Mouse (Mus musculus) T-cell, adult 2 months (primary cell): ENCODE measurements around the gene Ak8.

Experiments used
- DNase-seq: peaks from one replicate; pipeline ENCODE4 v3.0.0; 2022; ENCODE audit warnings: low spot score

Ak8 gene

DNA sequence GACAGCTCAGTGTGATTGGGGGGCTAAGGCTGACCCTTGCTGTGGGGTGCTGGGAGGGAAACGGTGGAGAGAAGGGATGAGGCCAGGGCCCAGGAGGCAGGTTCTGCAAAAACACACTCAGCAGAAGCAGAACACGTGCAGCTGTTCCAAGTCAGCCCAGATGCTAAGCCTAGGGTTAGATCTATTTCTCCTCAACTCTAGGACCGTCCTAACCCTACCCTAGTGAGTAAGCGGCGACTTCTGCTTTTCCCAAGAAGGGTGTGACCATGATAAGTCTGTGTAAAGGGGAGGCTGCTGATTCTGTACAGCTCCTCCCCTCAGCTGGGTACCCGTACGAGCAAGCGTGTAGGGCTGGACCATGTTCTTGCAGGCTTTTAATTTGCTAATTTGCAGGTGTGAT lies 96.3 kb downstream of the Ak8 start:
- no peak for DNase-seq

DNA sequence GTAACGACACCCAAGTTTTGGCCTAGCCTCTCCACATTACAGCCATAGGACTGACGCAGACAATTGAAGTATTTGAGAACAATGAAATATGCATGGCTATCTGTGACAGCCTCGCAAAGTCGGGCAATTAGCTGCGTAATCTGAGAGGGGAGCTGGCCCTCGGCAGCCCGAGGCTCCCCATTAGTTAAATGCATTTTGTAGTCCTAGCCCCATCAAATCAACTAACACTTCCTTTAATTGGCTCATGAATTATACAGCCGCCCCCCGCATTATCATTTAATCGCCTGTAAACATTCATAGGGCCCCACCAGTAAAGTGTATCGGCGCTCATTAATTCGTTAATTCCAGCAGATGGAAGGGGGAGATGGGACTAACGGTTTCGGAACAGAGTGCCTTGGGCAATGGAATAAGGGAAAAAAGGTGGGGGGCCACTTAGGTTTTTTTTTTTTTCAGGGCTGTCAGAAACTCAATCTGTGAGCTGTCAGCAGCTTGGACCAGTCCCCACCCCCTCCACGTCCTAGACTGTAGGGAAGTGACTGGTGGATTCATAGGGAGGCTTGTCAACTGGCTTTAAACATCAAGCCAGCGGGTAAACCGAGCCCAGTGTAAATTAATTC lies 97.6 kb downstream of the Ak8 start:
- no peak for DNase-seq

DNA sequence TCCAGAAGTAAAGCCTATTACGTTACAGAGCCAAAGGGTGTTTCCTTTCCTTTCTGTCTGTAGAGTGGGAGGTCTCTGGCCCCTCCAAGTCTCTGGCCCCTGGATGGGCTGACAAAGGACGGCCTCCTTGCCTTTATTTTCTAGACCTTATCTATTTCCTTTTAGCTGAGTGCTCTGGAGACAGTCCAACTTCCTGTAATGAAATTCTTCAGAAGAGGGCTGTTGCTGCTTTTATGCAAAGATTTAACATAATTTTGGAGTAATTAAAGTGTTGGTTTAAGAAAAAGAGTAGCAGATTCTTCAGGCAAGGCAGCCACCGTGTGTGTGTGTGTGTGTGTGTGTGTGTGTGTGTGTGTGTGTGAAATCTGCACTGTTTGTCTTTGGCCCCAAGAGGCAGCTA lies 98.4 kb downstream of the Ak8 start:
- no peak for DNase-seq

DNA sequence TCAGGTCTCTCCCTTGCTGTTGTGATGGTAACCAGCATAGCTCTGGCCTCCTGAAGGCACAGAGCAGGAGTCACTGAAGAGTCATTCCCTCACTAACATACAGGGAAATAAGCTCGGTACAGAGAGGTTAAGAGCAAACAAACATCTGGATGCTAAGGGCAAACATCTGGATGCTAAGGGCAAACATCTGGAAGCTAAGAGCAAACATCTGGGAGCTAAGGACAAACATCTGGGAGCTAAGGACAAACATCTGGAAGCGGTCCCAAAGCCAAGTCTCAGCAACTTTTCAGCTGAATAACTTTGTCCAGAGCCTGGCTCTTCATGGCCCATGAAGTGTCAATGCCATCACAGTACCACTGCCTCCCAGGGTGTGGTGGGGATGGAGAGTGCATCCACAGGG lies 99.6 kb downstream of the Ak8 start:
- no peak for DNase-seq

DNA sequence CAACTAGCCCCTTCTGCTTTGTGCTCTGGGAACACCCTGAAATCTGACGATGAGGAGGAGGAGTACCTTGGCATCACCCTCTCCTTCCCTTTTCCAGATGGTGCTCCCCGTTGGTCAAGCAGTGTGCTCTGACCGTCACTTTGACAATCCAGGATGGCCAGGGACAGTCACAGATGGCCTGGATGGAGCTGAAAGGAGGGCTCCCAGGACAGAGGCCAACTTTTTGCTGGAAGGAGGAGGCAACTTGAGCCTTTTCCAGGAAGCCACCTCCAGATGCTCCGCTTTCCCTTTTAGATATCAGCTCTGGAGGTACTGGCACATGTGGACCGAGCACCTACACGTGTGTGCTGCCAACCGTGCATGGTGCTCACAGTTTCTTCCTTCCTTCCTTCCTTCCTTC lies 103.4 kb downstream of the Ak8 start:
- no peak for DNase-seq

DNA sequence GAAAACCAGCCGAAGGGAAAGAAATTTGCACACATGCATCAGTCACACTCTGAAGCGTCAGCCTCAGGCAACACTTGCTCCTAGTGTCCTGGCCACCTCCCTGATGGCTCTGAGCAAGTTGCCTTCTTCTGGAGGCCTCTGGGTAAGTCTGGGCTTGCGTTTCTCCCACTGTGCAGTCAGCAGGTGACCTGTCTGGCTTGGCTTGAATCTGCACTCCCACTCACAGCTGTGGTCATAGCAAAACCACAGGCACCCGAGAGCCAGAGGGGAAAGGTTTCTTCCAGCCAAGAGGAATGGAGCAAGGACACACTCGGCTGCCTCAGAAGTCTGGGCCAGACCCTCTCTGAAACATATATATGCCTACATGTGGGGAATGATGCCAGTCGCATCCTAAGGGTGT lies 108.9 kb downstream of the Ak8 start:
- DNase-seq = no peak

DNA sequence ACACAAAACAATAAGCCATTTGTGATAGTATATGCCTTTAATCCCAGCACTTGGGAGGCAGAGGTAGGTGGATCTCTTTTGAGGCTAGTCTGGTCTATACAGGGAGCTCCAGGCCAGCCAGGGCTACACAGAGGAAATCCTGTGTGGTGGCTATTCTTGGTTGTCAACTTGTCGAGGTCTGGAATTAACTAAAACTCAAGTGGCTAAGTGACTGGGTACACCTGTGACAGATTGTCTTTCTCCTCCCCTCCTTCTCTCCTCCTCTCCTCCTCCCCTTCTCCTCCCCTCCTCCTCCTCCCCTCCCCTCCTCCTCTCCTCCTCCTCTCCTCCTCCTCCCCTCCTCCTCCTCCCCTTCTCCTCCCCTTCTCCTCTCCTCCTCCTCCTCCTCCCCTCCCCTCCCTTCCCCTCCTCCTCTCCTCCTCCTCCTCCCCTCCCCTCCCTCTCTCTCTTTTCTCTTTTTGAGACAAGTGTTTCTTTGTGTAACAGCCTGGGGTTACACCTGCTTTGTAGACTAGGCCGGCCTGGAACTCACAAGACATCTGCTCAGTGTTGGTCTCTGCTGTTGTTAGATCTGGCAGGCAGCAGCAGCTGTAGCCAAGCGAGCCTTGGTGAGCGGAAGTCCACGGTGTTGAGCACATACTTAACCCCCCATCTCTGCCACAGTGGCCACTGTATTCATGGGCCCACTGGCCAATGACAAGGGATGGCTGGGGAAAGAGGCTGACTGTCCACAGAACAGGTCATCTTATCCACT lies 110.5 kb downstream of the Ak8 start:
- no peak for DNase-seq

DNA sequence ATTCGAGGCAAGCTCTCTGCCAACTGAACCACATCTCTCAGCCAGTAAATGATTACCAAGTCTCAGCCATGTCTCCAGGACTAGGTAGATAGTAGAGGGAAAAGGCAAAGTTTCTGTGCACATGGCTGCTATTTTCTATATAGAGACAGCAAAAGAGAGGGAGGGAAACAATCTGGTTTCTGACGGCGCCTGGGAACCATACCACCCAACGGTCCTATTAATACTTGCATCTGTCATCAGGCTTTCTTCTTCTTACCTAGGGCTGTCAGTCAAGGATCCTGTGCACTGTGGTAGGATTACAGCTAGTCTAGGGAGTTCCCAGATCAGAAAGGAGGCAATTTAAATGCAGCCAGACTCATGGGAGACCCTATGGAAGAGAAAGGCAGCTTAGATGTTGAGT lies 118.9 kb downstream of the Ak8 start:
- DNase-seq = no peak

DNA sequence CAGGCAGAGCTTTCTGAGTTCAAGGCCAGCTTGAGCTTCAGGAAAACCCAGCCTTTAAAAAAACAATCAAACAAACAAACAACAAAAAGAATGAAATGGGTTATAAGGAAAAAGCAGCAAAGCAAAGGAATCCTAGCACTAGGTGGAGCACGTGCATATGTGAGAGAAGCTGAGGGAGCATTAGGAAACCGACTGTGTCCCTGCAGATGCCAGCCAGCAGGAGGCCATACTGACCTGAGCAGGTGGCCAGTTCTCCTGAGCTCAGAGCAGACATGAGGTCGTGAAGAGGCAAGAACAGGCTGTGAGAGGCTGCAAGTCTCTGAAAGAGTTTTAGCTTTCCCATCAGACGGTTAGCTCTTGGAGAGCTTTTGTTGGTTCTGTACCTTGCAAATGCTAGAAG lies 129.3 kb downstream of the Ak8 start:
- DNase-seq = no peak

DNA sequence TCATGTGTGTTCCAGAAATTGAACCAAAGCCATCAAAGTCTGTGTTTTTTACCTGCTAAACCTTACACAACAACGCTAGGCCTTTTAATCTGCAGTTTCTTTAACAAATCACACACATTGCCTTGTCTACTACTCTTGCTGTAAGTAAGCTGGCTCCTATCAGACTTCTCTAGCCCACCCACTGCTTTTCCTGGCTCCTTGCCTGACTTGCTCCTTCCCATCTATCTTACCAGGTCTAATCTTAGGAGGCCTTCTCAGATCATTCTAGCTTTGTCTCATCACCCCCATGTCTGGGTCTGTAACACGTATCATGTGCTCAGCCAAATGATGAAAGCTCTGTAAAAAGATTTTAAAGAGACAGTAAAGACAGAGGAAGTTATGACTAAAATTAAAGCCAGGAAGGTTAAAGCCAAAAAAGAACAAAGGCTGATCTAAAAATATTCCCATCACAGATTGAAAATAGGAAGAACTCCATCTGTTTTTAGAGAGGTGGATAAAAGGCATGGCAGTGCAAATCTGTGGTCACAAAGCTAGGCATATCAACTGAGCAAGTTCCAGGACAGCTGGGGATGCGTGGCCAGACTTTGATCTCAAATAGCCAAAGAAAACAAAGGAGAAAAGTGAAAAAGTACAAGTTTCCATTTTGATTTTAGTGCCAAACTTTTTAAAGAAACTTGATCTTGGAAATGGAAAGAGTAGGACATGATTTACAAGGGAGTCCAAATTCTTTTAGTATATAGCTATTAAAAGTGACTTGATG lies 136.4 kb downstream of the Ak8 start:
- no peak for DNase-seq

DNA sequence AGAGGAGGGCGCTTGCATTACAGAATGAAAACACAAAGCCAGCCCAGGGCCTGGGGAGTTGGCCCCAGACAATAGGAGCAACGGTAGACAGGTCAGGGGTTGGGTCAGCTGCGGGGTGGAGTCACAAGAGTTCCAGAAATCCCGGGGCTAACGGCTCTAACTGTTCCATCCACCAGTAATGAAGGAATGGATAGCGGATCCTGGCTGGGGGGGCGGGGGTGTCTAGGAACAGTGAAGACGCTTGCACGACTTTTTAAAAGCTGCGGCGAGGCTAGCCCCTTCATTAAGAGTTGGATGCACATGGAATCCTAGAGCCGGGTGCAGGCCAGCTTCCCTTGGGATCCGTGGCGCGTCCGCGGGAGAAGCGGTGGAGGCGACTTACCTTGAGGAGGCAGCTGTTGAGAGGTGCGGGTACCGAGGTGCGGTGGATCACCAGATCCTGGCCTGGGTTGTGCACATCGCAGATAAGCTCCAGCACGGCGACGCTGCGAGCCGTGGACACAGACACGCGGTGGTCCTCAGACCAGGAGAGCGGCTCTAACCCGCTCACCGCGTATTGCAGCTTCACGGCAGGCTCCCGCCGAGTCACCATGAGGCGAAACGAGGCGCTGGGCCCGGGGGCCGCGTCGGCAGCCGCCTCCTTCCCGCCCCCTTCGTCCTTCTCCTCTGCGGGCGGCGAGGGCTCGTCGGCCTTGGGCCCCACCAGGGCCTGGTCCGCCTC lies 139.7 kb downstream of the Ak8 start:
- no peak for DNase-seq

DNA sequence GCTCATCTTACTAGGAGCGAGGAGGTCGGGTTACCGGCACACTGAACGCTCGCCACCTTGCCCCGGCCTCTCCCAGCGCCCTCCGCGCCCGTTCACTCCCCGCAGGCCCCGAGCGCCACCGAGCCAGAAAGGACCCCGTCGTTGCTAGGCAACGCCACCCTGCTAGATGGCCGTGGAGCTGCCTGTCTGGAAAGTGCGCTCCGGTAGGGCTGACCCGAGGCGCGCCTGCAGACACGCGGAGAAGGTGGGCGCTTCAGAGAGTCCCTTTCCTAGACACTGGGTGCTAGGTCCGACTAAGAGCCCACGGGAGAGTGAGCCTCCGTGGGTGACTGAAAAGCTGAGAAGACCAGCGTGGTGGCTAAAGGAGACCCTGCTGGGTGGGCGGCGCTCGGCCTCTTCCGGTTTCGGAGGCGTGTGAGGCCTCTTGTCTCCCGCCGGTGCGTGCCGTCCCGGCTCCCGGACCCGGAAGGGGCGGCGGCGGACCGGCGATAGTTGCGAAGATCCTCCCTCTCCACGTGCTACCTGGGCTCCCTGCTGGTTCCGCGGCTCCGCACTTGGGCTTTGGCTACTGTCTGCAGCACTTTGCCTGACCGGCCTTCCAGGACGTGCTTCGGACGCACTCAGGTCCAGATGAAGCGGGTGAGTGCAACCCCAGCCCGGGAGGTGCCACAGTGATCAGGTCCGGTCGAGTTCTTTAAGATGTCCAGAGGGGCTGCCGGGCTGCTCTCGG lies 140.4 kb downstream of the Ak8 start, which contains the start of the genes Gtf3c4 and Ddx31:
Gene Gtf3c4 (minus strand): TSS at position 139 of the 730 bp plus-strand sequence.
Gene Ddx31 (plus strand): TSS at position 185 of the 730 bp plus-strand sequence.
- DNase-seq = peak; percentile 90

DNA sequence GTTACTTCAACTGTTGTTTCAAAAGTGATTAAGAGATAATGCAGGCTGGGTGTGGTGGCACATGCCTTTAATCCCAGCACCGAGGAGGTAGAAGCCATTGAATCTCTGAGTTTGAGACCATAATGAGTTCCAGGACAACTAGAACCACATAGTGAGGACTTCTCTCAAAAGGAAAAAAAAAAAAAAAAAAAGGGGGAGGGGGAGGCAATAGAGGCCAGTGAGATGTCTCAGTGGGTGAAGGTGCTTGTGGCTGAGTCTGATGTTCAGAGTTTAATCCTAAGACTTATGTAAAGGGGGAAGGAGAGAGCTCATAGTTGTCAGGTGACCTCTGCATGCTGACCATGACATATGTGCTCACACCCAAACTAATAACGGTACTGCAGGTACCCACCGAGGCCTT lies 142.1 kb downstream of the Ak8 start:
- DNase-seq = no peak

DNA sequence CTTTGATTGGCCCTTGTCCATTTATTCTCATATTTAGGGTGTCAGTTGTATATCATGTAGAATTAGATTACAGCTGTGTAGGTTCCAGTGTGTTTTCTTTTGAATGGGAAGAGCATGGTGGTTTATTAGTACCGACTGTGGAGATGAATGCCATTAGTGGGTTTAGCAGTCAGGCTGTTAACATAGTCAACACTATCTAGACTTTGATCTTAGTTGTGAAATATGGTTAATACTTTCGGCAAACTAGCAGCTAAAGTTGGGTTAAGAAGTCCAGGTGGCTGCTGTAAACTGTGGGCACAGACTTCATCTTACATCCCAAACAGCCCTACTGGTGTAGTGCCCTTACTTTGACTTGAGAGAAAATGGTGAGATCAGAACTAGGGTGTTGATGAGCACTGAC lies 148.9 kb downstream of the Ak8 start:
- no peak for DNase-seq

DNA sequence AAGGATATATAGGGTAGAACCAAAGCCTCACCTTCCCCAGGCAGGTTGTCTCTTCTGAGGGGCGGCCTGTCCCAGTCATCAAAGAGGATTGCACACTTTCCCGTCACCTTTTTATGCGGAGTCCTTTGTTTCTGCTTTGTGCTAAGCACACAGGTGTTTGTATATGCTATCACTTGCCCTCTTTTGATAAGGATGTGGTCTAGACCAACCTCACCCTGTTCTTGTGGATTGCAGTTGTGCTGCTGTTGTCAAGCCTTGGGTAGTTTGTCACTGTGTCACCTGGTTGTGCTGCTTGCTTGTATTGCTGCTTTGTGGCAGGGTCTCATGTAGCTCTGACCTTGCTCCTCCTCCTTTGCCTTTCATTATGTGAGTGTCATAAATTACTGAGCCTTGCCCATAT lies 152.6 kb downstream of the Ak8 start:
- DNase-seq = no peak

DNA sequence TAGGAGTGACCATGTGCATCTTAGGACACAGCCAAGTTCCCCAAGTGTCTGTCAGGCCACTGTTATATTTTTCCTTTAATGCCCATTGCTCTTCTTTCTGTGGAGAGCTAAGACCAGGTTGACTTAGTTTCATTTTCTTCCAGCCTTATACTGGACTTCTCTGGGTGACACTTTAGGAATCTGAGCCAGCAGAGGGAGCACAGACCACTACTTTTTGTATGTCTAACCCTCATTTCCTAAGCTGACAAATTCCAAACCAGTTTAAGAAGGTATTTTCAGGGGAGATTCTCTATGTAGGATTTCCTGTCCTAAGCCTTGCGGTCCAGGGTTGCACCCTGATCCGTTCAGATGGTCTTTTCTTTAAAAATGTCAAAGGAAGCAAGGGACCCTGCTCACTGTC lies 155.8 kb downstream of the Ak8 start:
- no peak for DNase-seq

DNA sequence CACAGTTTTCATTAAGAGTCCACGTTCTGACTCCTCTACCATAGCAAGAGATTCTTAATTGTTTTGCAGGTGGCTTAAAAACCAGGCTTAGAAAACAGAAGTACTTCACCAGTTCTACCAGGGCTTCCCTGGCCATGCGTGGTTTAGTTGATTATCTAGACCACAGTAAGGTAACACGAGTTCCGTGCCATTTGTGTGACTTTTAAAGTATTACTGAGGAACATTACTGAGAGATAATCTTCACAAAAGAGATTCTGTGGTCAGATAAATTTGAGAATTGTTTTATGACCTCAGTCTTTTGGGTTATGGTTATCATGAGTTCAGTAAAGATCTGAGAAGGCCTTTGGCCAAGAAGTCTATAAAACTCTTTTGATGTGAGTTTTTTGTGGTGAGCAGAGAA lies 159.3 kb downstream of the Ak8 start:
- DNase-seq = no peak

DNA sequence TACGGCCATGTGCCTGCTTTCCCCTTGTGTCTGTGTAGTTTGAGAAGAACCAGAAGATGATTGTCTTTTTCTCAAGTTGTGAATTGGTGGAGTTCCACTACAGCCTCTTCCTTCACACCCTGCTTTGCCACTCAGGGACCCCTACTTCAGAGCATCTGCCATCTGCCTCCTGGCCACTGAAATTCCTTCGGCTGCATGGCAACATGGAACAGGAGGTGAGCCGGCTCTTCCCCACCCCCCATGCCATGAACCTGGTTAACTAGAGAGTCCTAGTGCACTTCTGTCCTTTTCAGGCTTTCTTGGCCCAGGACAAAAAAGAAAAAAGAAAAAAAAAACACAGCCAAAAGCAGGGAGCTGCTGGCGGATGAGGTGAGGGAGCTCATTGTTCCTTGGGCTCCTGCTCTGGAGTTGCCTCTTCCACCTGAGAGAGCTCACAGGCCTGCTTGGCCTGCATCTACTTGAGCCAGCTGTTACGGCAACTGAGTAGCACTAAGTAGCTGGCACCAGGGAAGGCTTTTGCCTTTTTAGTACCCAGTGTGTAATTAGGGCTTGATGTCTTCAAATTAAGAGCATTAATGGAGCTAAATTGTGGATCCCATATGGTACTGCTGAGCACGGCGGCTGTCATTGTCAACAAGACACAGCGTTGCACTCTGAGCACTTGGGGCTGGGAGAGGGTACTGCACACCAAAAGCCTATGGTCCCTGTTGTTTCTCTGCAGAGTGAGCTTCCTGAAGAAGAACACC lies 160.9 kb downstream of the Ak8 start:
- no peak for DNase-seq
